Comparison of ENCODE assay signal across 10 mouse cellular contexts in genomic region chr19:46374477-46375088, GRCm38 (mm10). TPM values are rescaled to one million over a fixed set of nuclear protein-coding genes. Genes with fewer than 3 reads are reported as not detected.
A peak's percentile ranks its signal among the peaks of the same experiment; 100 is the strongest.
DNase-seq lines count a peak whose midpoint lies in the region; ATAC-seq and TF ChIP-seq lines count a peak whose summit lies in the region.
"Had no signal": no experiment of that assay in that cellular context is flagged by ENCODE, and none has a peak within 500 bp of the region (broad histone marks: within the 10 kb centered on the region; RNA-seq: fewer than 3 reads in every experiment).

No protein-coding gene starts in this region.

- TF ChIP-seq CTCF in midbrain, postnatal 0 days (IDR thresholded peaks at IDR 0.05): no peak

- no peaks in the 10 kb centered on the region for H3K4me1 ChIP-seq in midbrain, embryonic 11.5 days (ENCODE audit: control insufficient read depth, insufficient read depth, low read length)
- no peaks in the 10 kb centered on the region for H3K4me1 ChIP-seq in midbrain, postnatal 0 days (ENCODE audit: insufficient read depth, low read length)
- peaks cover 7% of the 10 kb centered on the region for H3K4me1 ChIP-seq in limb, embryonic 10.5 days

- H3K9ac ChIP-seq in midbrain, embryonic 11.5 days (ENCODE audit: low read length): no peak overlapping the region; the same call in 1 of the 2 replicates
- H3K9ac ChIP-seq in midbrain, postnatal 0 days (replicated peaks; ENCODE audit: low read length, poor library complexity, severe bottlenecking): no peak overlapping the region

- peaks cover 13% of the 10 kb centered on the region for H3K36me3 ChIP-seq in midbrain, embryonic 11.5 days (ENCODE audit: control insufficient read depth, insufficient read depth, low read length)
- peaks cover 37% of the 10 kb centered on the region for H3K36me3 ChIP-seq in midbrain, postnatal 0 days (ENCODE audit: insufficient read depth, low read length)
- peaks cover 39% of the 10 kb centered on the region for H3K36me3 ChIP-seq in limb, embryonic 10.5 days

- H3K27ac ChIP-seq in midbrain, embryonic 11.5 days (ENCODE audit: low read depth, low read length): no peak overlapping the region
- H3K27ac ChIP-seq in midbrain, postnatal 0 days (ENCODE audit: low read depth, low read length): no peak overlapping the region
- peak overlapping the region; percentile 21; the same call in 1 of the 2 replicates for H3K27ac ChIP-seq in limb, embryonic 10.5 days
- H3K27ac ChIP-seq: macrophage had no signal

- H3K4me3 ChIP-seq in midbrain, embryonic 11.5 days (ENCODE audit: low read depth, low read length): no peak overlapping the region
- H3K4me3 ChIP-seq in midbrain, postnatal 0 days (ENCODE audit: low read depth, low read length): no peak overlapping the region
- H3K4me3 ChIP-seq in limb, embryonic 10.5 days: no peak overlapping the region

- intact Hi-C loops in heart, postnatal 25 days (cut with DNase I): no loop called here

- WGBS in midbrain, embryonic 11.5 days: 39% methylated on average over 21 of the region's 21 CpGs
- 47% methylated on average over 21 of the region's 21 CpGs for WGBS in midbrain, postnatal 0 days
- 49% methylated on average over 21 of the region's 21 CpGs for WGBS in limb, embryonic 10.5 days

- no peaks in the 10 kb centered on the region for H3K27me3 ChIP-seq in midbrain, embryonic 11.5 days (ENCODE audit: control insufficient read depth, insufficient read depth, low read length)
- H3K27me3 ChIP-seq in midbrain, postnatal 0 days (ENCODE audit: insufficient read depth, low read length): no peaks in the 10 kb centered on the region
- no peaks in the 10 kb centered on the region for H3K27me3 ChIP-seq in limb, embryonic 10.5 days (ENCODE audit: low read depth, poor library complexity, severe bottlenecking)

- H3K9me3 ChIP-seq in midbrain, embryonic 11.5 days (ENCODE audit: control insufficient read depth, low read length): no peaks in the 10 kb centered on the region
- H3K9me3 ChIP-seq in midbrain, postnatal 0 days (ENCODE audit: low read length): no peaks in the 10 kb centered on the region
- no peaks in the 10 kb centered on the region for H3K9me3 ChIP-seq in limb, embryonic 10.5 days (replicated peaks)

- no peak overlapping the region for H3K4me2 ChIP-seq in midbrain, embryonic 11.5 days
- H3K4me2 ChIP-seq in midbrain, postnatal 0 days (ENCODE audit: low read depth, low read length, poor library complexity, severe bottlenecking): no peak overlapping the region

- DNase-seq in cerebellum, postnatal 25 days: peak; percentile 44 to 48
- no peak for DNase-seq in cerebellum, adult 11 months
- DNase-seq in midbrain, embryonic 11.5 days (ENCODE audit: low spot score, missing footprints): peak; percentile 84
- DNase-seq in midbrain, postnatal 0 days (ENCODE audit: low spot score): no peak
- no peak for DNase-seq in limb, embryonic 10.5 days (ENCODE audit: low spot score)
- no peak for DNase-seq in right cerebral cortex, postnatal 4 days
- DNase-seq in spleen, adult 12 weeks (ENCODE audit: low spot score): no peak
- no peak for DNase-seq in heart, postnatal 25 days (ENCODE audit: low spot score)
- DNase-seq: thymus, postnatal 4 days had no signal

- peak; percentile 35; the same call in 1 of the 2 replicates for ATAC-seq in midbrain, embryonic 11.5 days (ENCODE audit: low FRiP score)
- ATAC-seq in midbrain, postnatal 0 days (ENCODE audit: low FRiP score): no peak

RNA-seq across cellular contexts. Expression of gene Actr1a, which starts 21.0 kb away (rescaled TPM):
- polyA plus RNA-seq in midbrain, embryonic 11.5 days (2014; fragmentation: Nextera tagmentation; extraction: Ambion mirVana): 228 and 233 TPM in 2 replicates
- total RNA-seq in midbrain, postnatal 0 days (2014; rRNA removed): 356 and 359 TPM in 2 replicates
- 327 and 343 TPM in 2 replicates for polyA plus RNA-seq in midbrain, postnatal 0 days (2015; fragmentation: Nextera tagmentation; extraction: Ambion mirVana)
- polyA plus RNA-seq in limb, embryonic 10.5 days (2016; fragmentation: Nextera tagmentation; extraction: Ambion mirVana): 159 and 168 TPM in 2 replicates
- total RNA-seq in heart, postnatal 25 days (2021): 10 to 100 TPM; 89.3 to 94.8 TPM

RNA-seq across cellular contexts. Expression of gene Sufu, which starts 22.1 kb away (rescaled TPM):
- polyA plus RNA-seq in midbrain, embryonic 11.5 days (2014; fragmentation: Nextera tagmentation; extraction: Ambion mirVana): 33.7 and 38.7 TPM in 2 replicates
- total RNA-seq in midbrain, postnatal 0 days (2014; rRNA removed): 11.5 and 14.4 TPM in 2 replicates
- polyA plus RNA-seq in midbrain, postnatal 0 days (2015; fragmentation: Nextera tagmentation; extraction: Ambion mirVana): 13.2 and 14.5 TPM in 2 replicates
- 53.8 and 58.5 TPM in 2 replicates for polyA plus RNA-seq in limb, embryonic 10.5 days (2016; fragmentation: Nextera tagmentation; extraction: Ambion mirVana)
- 10 to 100 TPM; 12.0 to 12.6 TPM for total RNA-seq in heart, postnatal 25 days (2021)

RNA-seq across cellular contexts. Expression of gene 2310034G01Rik, which starts 24.5 kb away (rescaled TPM):
- polyA plus RNA-seq in midbrain, embryonic 11.5 days (2014; fragmentation: Nextera tagmentation; extraction: Ambion mirVana): 1.2 and 1.6 TPM in 2 replicates
- 2.0 and 3.8 TPM in 2 replicates for total RNA-seq in midbrain, postnatal 0 days (2014; rRNA removed)
- 2.0 and 2.2 TPM in 2 replicates for polyA plus RNA-seq in midbrain, postnatal 0 days (2015; fragmentation: Nextera tagmentation; extraction: Ambion mirVana)
- 1.3 and 1.8 TPM in 2 replicates for polyA plus RNA-seq in limb, embryonic 10.5 days (2016; fragmentation: Nextera tagmentation; extraction: Ambion mirVana)
- total RNA-seq in heart, postnatal 25 days (2021): under 1 TPM; 0.36 to 0.70 TPM

RNA-seq across cellular contexts. Expression of gene Mfsd13a, which starts 33.7 kb away (rescaled TPM):
- polyA plus RNA-seq in midbrain, embryonic 11.5 days (2014; fragmentation: Nextera tagmentation; extraction: Ambion mirVana): 4.3 and 5.5 TPM in 2 replicates
- 7.2 and 19.2 TPM in 2 replicates for total RNA-seq in midbrain, postnatal 0 days (2014; rRNA removed)
- 10.6 and 11.4 TPM in 2 replicates for polyA plus RNA-seq in midbrain, postnatal 0 days (2015; fragmentation: Nextera tagmentation; extraction: Ambion mirVana)
- 7.7 and 8.1 TPM in 2 replicates for polyA plus RNA-seq in limb, embryonic 10.5 days (2016; fragmentation: Nextera tagmentation; extraction: Ambion mirVana)
- total RNA-seq in heart, postnatal 25 days (2021): 1 to 10 TPM; 1.9 to 2.3 TPM

RNA-seq across cellular contexts. Expression of gene Cuedc2, which starts 36.1 kb away (rescaled TPM):
- polyA plus RNA-seq in midbrain, embryonic 11.5 days (2014; fragmentation: Nextera tagmentation; extraction: Ambion mirVana): 215 and 221 TPM in 2 replicates
- 157 and 177 TPM in 2 replicates for total RNA-seq in midbrain, postnatal 0 days (2014; rRNA removed)
- 314 and 337 TPM in 2 replicates for polyA plus RNA-seq in midbrain, postnatal 0 days (2015; fragmentation: Nextera tagmentation; extraction: Ambion mirVana)
- 150 and 183 TPM in 2 replicates for polyA plus RNA-seq in limb, embryonic 10.5 days (2016; fragmentation: Nextera tagmentation; extraction: Ambion mirVana)
- 10 to 100 TPM; 80.9 to 87.7 TPM for total RNA-seq in heart, postnatal 25 days (2021)

Comparison
In these comparisons a context has a peak if more than half of its experiments do, and no peak if none do; other contexts are left out.
1. DNase-seq: peak in cerebellum, postnatal 25 days (2 of 2) and midbrain, embryonic 11.5 days (single experiment); none in cerebellum, adult 11 months (single experiment), midbrain, postnatal 0 days (single experiment), limb, embryonic 10.5 days (single experiment), right cerebral cortex, postnatal 4 days (single experiment), spleen, adult 12 weeks (single experiment) and heart, postnatal 25 days (single experiment).